Mouse (Mus musculus) forebrain, embryonic 11.5 days (tissue): ENCODE measurements at regions not wholly inside any gene's neighbourhood (a gene's known extent, or its start where the extent isn't known, plus 50 kb on each side); places are given as distances from the start of the nearest gene placed in this dataset.

Source experiments
- ATAC-seq: fragments of 200-750 bp; cut with Nextera tagmentation; replicated peaks from 2 replicates; pipeline ENCODE4 v1.8.0; 2017; ENCODE audit warnings: moderate TSS enrichment; ENCODE audit not compliant: low FRiP score
- DNase-seq: peaks from one replicate; pipeline ENCODE4 v3.0.0-alpha.2; 2017; ENCODE audit warnings: low spot score
- H3K27ac ChIP-seq: fragments of 300-500 bp; sonication (generic); 2 replicates; pipeline ENCODE4 v1.5.1; 2014; ENCODE audit warnings: low read depth, low read length
- H3K27me3 ChIP-seq: fragments of 300-500 bp; sonication (generic); 2 replicates; pipeline ENCODE4 v1.6.1; 2014; ENCODE audit warnings: mild to moderate bottlenecking, low read length, mixed read lengths; ENCODE audit not compliant: control insufficient read depth, insufficient read depth
- H3K36me3 ChIP-seq: fragments of 300-500 bp; sonication (generic); 2 replicates; pipeline ENCODE4 v1.6.1; 2014; ENCODE audit warnings: mild to moderate bottlenecking, low read length, moderate library complexity, mixed read lengths; ENCODE audit not compliant: control insufficient read depth, insufficient read depth
- H3K4me1 ChIP-seq: fragments of 300-500 bp; sonication (generic); replicated peaks from 2 replicates; pipeline ENCODE4 v1.6.1; 2014; ENCODE audit warnings: low read length, mixed read lengths; ENCODE audit not compliant: control insufficient read depth, insufficient read depth
- H3K4me2 ChIP-seq: fragments of 300-500 bp; sonication (generic); 2 replicates; pipeline ENCODE4 v1.6.1; 2014; ENCODE audit warnings: low read depth, mild to moderate bottlenecking, low read length, moderate library complexity, mixed read lengths; ENCODE audit not compliant: severe bottlenecking
- H3K4me3 ChIP-seq: fragments of 300-500 bp; sonication (generic); 2 replicates; pipeline ENCODE4 v1.5.1; 2014; ENCODE audit warnings: low read depth, low read length
- H3K9ac ChIP-seq: fragments of 300-500 bp; sonication (generic); 2 replicates; pipeline ENCODE4 v1.6.1; 2014; ENCODE audit warnings: low read length
- H3K9me3 ChIP-seq: fragments of 300-500 bp; sonication (generic); 2 replicates; pipeline ENCODE4 v1.6.1; 2016; ENCODE audit warnings: low read length, mixed read lengths; ENCODE audit not compliant: control insufficient read depth
- WGBS: fragments of 180-500 bp; shearing (Covaris S2); extraction: QIAGEN DNeasy Blood & Tissue Kit; methylation state at CpG from one replicate; pipeline ENCODE4 v1.1.7; 2014; 5-methylcytosine and 5-hydroxymethylcytosine counted together

DNA sequence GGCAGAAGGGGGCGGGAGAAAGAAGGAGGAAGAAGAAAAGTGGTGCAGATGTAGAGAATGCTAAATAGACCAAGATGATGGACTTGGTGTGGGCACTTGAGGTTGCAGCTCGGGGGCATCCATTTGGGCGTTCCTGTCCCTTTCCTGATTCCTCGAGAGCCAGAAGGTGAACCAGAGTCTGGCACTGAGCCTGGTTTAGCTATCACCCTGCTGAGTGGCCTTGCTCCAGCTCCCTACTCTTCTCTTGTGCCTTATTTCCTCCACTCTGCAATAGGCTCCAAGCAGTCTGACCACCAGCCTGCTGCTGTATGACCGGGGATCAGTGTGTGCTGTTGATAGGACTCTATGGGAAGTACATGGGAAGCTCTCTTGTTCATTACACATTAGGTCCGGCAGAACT is 68.1 kb downstream of the Efnb1 start:
- WGBS, result 92% methylated on average over 6 of the region's 6 CpGs
- no peak for DNase-seq
- Histone ChIP-seq H3K4me3 (no peak overlapping the region), H3K4me1 (peaks cover 8% of the 10 kb centered on the region; the same call in 1 of the 2 replicates), H3K36me3 (no peaks in the 10 kb centered on the region), H3K27me3 (peaks cover 9% of the 10 kb centered on the region), H3K27ac (no peak overlapping the region), H3K9me3 (no peaks in the 10 kb centered on the region), H3K4me2 (no peak overlapping the region), H3K9ac (no peak overlapping the region)
- ATAC-seq, result no peak

GRCm38 (mm10) chrX:99201081-99201480 is 65.2 kb downstream of the Efnb1 start:
- H3K9me3 ChIP-seq, result no peaks in the 10 kb centered on the region
- no peak overlapping the region for H3K4me2 ChIP-seq
- H3K4me3 ChIP-seq, result no peak overlapping the region
- H3K27ac ChIP-seq, result no peak overlapping the region
- DNase-seq, result no peak
- peaks cover 6% of the 10 kb centered on the region; the same call in 1 of the 2 replicates for H3K27me3 ChIP-seq
- no peak for ATAC-seq
- no peak overlapping the region for H3K9ac ChIP-seq
- WGBS, result 71% methylated on average over 7 of the region's 7 CpGs
- no peaks in the 10 kb centered on the region for H3K36me3 ChIP-seq
- peaks cover 16% of the 10 kb centered on the region; the same call in 1 of the 2 replicates for H3K4me1 ChIP-seq

- Histone ChIP-seq H3K9ac (peak overlapping the region; percentile 46), H3K36me3 (no peaks in the 10 kb centered on the region), H3K27me3 (peaks cover 5% of the 10 kb centered on the region; the same call in 1 of the 2 replicates), H3K27ac (peak overlapping the region; percentile 93), H3K4me1 (peaks cover 16% of the 10 kb centered on the region; the same call in 1 of the 2 replicates), H3K9me3 (no peaks in the 10 kb centered on the region), H3K4me3 (no peak overlapping the region), H3K4me2 (no peak overlapping the region)
- 59% methylated on average over 5 of the region's 5 CpGs for WGBS
- no peak for DNase-seq
- peak; percentile 18 for ATAC-seq
These were observed 63.7 kb downstream of the Efnb1 start for GRCm38 (mm10) chrX:99199669-99200068.

DNA sequence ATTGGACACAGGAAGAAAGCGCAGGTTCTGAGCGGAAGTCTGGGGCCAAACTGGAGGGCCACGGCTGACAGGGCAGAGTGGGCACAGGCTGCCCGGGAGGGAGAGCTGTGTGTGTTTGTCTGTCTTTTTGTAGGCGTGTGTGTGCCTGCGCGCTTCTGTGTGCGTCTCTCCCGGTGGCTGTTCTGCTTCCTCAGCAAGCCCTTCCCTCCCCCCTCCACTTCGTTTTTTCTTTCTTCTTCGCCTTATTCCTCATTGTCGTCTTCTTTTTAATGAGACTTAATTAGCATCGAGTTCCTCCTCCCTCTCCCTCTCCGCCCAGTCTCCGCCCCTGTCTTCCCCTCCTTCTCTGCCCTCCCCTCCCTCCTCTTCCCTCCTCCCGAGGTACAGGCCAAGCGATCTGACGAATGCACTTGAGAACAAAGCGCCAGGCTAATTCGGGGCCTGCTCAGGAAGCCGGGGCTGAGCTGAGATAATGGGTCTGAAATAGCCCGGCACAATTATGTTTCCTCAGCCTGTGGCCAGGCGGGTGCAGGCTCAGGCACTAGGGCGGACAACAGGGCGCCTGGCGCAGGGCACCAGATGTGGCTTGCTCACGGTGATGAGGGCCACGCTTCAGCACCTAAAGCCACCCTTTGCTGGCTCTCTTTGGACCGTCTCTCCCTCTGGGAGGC is 63.2 kb downstream of the Efnb1 start:
- Histone ChIP-seq H3K4me2 (peak overlapping the region; percentile 36), H3K27me3 (peaks cover 5% of the 10 kb centered on the region; the same call in 1 of the 2 replicates), H3K9me3 (no peaks in the 10 kb centered on the region), H3K4me3 (no peak overlapping the region), H3K9ac (peak overlapping the region; percentile 46), H3K4me1 (peaks cover 16% of the 10 kb centered on the region; the same call in 1 of the 2 replicates), H3K27ac (peak overlapping the region; percentile 93), H3K36me3 (no peaks in the 10 kb centered on the region)
- peak; percentile 91 for ATAC-seq
- peak; percentile 86 for DNase-seq
- 29% methylated on average over 29 of the region's 29 CpGs for WGBS
